Mouse (Mus musculus): ENCODE measurements at regions not wholly inside any gene's neighbourhood (a gene's known extent, or its start where the extent isn't known, plus 50 kb on each side); places are given as distances from the start of the nearest gene placed in this dataset.

GRCm38 (mm10) chr9:89461190-89461589 lies 161.7 kb downstream of the Minar1 start:
- Histone ChIP-seq H3K9me3 (replicated peaks; ENCODE audit: control insufficient read depth, low read length, poor library complexity, severe bottlenecking) (no peaks in the 10 kb centered on the region), H3K27ac (ENCODE audit: low read length) (no peak overlapping the region), H3K4me1 (ENCODE audit: control insufficient read depth, insufficient read depth, low read length) (no peaks in the 10 kb centered on the region), H3K36me3 (ENCODE audit: control insufficient read depth, insufficient read depth, low read length) (no peaks in the 10 kb centered on the region), H3K4me2 (ENCODE audit: low read length) (no peak overlapping the region), H3K9ac (ENCODE audit: low read depth, low read length) (no peak overlapping the region), H3K27me3 (ENCODE audit: control insufficient read depth, insufficient read depth, low read depth, low read length) (no peaks in the 10 kb centered on the region), H3K4me3 (ENCODE audit: low read depth, low read length) (no peak overlapping the region)
- 42% methylated on average over 5 of the region's 5 CpGs for WGBS
- ATAC-seq = no peak

GRCm38 (mm10) chr9:89456666-89457065 lies 166.3 kb downstream of the Minar1 start:
- Histone ChIP-seq H3K9me3 (replicated peaks; ENCODE audit: control insufficient read depth, low read length, poor library complexity, severe bottlenecking) (no peaks in the 10 kb centered on the region), H3K36me3 (ENCODE audit: control insufficient read depth, insufficient read depth, low read length) (no peaks in the 10 kb centered on the region), H3K9ac (ENCODE audit: low read depth, low read length) (no peak overlapping the region), H3K4me3 (ENCODE audit: low read depth, low read length) (no peak overlapping the region), H3K27ac (ENCODE audit: low read length) (no peak overlapping the region), H3K27me3 (ENCODE audit: control insufficient read depth, insufficient read depth, low read depth, low read length) (no peaks in the 10 kb centered on the region), H3K4me2 (ENCODE audit: low read length) (no peak overlapping the region), H3K4me1 (ENCODE audit: control insufficient read depth, insufficient read depth, low read length) (no peaks in the 10 kb centered on the region)
- no peak for ATAC-seq
- 84% methylated on average over 3 of the region's 3 CpGs for WGBS

- Histone ChIP-seq H3K9me3 (replicated peaks; ENCODE audit: control insufficient read depth, low read length, poor library complexity, severe bottlenecking) (no peaks in the 10 kb centered on the region), H3K27me3 (ENCODE audit: control insufficient read depth, insufficient read depth, low read depth, low read length) (no peaks in the 10 kb centered on the region), H3K4me1 (ENCODE audit: control insufficient read depth, insufficient read depth, low read length) (no peaks in the 10 kb centered on the region), H3K27ac (ENCODE audit: low read length) (no peak overlapping the region), H3K36me3 (ENCODE audit: control insufficient read depth, insufficient read depth, low read length) (no peaks in the 10 kb centered on the region), H3K4me2 (ENCODE audit: low read length) (no peak overlapping the region), H3K4me3 (ENCODE audit: low read depth, low read length) (no peak overlapping the region), H3K9ac (ENCODE audit: low read depth, low read length) (no peak overlapping the region)
- no peak for ATAC-seq
- 88% methylated on average over 6 of the region's 6 CpGs for WGBS
Measured at GRCm38 (mm10) chr9:89449656-89450055, 173.3 kb downstream of the Minar1 start.

Data from midbrain, embryonic 16.5 days (tissue).